Mouse (Mus musculus): ENCODE results near the gene Zfp646. TPM values are rescaled to one million over a fixed set of nuclear protein-coding genes. Genes with fewer than 3 reads are reported as not detected.
"Not testable (repeated sequence)": the region's sequence is repeated elsewhere in the genome, so short reads cannot be mapped to it uniquely, and the experiment has no call there.

The Zfp646 gene
- total RNA-seq, 2 experiments from 2014 or later: 50.2 to 55.8 TPM

DNA sequence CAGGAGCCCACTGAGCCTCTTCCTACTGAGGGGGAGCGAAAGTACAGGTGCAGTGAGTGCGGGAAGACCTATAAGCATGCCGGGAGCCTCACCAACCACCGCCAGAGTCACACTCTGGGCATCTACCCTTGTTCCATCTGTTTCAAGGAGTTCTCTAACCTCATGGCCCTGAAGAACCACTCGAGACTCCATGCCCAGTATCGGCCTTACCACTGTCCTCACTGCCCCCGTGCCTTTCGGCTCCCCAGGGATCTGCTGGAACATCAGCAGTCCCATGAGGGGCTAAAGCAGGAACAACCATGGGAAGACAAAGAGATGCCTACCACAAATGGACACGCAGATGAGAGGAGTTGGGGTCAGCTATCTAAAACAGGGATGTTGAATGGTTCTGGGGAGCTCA, 3.3 kb downstream of the Zfp646 start:
- no peak for DNase-seq (ENCODE audit: low spot score in 2 of 2)

- DNase-seq (ENCODE audit: low spot score in 2 of 2): no peak
Observed at GRCm38 (mm10) chr7:127880431-127880830, 4.4 kb downstream of the Zfp646 start.

DNA sequence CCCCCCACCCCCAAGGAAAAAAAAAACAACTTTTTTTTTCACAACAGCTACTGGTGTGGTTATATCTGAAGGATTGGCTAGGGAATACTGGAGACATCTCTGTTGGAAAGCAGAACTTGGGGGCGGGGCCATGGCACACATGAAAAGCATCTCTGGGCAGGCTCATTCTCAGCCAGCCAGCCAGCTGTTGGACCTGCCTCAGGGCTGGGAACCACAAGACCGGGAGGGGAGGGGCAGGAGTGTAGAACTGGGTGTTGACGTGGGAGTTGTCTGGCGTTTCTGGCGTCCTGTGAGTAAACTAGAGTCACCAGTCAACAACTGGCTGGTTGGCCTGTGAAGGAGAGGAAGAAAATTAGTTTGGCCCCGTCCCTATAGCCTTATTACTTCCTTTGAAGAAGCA, 9.9 kb downstream of the Zfp646 start:
- DNase-seq (ENCODE audit: low spot score in 2 of 2): no peak

DNA sequence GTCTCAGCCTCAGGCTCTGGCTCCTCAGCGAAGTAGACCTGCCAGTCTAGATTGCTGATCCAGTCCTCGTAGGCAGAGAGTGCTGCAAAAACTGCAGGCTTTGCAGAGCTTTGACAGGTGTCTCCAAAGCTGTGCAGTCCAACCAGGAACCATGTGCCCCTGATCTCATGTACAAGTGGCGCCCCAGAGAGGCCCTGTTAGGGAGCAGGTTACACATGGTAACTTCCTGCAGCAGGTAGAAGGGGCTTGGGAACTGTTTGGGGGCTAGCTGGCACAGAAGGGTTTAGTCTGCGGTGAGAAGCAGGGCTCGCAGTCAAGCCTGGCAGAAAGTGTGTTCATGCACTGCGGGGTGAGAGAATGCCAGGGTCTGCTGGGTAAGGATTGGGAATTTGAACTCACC, 10.5 kb downstream of the Zfp646 start:
- DNase-seq (ENCODE audit: low spot score in 2 of 2): no peak

DNA sequence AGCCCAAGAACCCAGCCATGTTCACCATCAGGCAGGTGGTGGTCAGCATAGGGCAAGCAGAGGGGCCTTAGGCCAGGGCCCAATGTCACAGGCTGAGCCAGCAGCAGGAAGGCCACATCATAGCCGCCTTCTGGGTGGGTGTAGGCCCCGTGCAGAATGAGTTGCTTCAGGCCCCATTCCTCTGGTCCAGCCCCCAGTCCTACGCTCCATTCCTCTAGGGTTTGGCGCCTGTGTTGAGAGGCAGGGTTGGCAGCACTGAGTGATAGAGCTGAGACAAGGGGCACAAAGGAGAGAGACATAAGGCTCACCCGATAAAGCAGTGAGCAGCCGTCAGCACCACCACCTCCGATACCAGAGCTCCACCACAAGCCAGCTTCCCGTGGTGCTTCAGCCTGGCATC, 11.2 kb downstream of the Zfp646 start:
- no peak for DNase-seq (ENCODE audit: low spot score in 2 of 2)

DNA sequence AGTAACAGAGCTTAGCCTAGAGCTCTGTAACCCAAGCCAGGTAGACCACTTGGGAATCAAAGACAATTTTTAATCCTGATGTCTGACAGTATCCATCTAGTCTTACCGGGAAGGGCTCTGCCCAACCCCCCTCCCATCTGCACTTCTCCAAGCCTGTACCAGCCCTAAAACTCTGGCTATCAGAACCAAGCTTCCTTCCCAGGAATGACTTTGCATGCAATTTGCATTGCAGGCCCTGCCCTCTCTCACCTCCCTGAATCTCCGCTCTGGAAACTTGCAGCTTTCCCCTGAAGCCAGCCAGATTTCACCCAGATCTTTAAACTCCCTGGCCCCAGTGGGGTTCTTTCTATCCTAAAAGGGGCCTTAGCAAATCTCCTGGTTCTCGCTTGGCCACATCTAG, 11.8 kb downstream of the Zfp646 start:
- DNase-seq (ENCODE audit: low spot score in 2 of 2): no peak

GRCm38 (mm10) chr7:127888821-127889220, 12.8 kb downstream of the Zfp646 start:
- no peak for DNase-seq (ENCODE audit: low spot score in 2 of 2)

DNA sequence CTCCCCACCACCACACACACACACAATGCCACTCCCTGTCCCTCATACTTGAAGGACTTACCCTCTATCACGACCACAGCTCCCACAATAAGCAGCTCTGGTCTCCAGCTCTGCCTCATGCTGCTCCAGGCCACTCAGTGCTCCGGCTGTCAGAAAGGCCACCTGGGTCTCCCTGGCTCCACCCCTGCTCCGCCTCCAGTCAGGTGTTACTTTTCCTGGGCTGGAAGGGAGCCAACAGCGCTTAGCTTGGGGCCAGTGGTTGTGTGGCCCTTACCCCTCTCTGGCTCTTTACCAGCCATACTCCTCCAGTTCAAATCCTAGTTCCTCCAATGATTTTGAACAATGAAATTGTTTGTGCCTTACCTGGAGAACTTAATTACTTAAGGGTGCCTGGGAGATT, 14.8 kb downstream of the Zfp646 start, which contains the start of gene Prss53:
Gene Prss53, minus strand, starts transcription at position 173 of the 400 bp plus-strand sequence.
- DNase-seq (ENCODE audit: low spot score in 2 of 2): no peak

DNA sequence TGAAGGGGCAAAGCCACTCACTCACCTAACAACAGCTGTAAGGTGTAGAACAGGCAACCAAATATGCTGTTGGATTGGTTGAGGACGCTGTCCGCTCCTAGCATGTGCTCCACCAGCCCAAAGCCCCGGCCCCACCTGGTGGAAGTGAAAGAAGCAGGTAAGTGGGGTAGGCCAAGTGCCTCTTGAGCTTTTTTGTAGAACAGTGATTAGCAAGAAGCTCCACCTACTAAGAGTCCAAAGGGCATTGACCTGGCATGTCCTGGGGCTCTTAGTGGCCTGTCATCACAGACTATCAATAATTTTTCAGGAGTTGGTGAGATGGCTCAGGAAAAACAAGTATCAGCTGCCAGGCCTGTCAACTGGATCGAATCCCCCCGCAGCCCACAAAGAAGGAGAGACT, 18.5 kb downstream of the Zfp646 start:
- no peak for DNase-seq (ENCODE audit: low spot score in 2 of 2)

DNA sequence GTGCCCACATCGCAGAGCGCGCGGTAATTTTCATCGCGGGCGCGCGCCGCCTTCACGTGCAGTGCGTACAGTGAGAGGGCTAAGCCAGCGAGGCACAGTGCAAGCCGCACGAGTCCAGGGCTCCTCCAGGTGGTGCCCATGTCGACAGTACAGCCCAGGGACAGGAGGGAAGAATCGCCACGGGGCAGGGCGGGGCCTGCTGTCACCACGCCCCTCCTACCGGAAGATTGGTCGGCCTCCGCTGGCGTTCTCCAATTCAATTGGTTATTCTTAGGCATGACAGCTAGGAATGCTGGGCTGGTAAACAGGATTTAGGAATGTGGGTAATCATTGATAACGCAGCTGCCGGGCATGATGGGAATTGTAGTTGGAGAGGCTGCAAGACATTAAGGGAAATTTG, 19.4 kb downstream of the Zfp646 start, which contains the start of the genes Gm21974 and Vkorc1:
Gene Gm21974, minus strand, starts transcription at position 13 of the 400 bp plus-strand sequence.
Gene Vkorc1, minus strand, starts transcription at position 176 of the 400 bp plus-strand sequence.
- peak; percentile 81 to 89 for DNase-seq (ENCODE audit: low spot score in 2 of 2)

DNA sequence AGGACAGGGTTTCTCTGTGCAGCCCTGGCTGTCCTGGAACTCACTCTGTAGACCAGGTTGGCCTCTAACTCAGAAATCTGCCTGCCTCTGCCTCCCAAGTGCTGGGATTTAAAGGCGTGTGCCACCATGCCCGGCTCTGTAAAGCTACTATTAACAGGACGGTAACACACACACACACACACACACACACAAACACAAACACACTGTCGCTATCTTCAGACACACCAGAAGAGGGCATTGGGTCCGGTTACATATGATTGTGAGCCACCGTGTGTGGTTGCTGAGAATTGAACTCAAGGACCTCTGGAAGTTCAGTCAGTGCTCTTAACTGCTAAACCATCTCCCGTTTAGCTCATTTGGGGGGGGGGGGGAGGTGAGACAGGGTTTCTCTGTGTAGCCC, 19.9 kb downstream of the Zfp646 start:
- DNase-seq (ENCODE audit: low spot score in 2 of 2): not testable (repeated sequence)

DNA sequence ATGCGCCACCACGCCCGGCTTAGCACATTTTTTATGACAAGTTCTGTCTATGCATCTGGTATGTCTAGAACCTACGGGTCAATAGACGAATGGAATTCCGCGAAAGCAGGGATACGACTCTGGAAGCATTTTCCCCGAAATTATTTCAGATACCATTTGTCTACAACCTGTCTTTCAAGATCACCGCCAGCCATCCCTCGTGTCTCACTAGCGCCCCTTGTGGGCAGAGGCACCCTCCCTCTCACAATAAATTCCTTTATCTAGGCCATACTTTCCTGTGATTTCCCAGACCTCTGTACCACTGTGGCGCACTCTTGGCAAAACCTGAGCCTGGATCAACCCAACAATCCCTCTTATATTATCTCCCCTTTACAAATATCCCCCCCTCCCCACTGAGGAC, 20.4 kb downstream of the Zfp646 start:
- no peak for DNase-seq (ENCODE audit: low spot score in 2 of 2)

DNA sequence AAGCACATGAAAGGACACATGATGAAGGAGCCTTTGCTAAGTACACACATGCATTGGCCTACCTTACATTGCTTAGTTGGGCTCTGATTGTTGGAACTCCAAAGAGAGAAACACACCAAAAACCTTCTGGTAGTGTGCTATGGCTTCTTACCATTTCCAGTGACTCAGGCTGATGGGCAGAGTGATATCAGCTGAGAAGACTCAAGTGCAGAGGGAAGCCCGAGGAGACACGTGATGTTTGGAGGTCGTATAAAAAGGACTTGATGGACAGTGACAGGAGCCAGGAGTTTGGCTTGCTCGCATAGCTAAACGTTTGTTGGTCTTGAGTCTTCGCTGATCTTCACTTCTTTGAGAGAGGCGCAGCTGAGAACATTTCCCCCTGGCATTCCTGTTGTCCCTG, 21.5 kb downstream of the Zfp646 start:
- no peak for DNase-seq (ENCODE audit: low spot score in 2 of 2)

DNA sequence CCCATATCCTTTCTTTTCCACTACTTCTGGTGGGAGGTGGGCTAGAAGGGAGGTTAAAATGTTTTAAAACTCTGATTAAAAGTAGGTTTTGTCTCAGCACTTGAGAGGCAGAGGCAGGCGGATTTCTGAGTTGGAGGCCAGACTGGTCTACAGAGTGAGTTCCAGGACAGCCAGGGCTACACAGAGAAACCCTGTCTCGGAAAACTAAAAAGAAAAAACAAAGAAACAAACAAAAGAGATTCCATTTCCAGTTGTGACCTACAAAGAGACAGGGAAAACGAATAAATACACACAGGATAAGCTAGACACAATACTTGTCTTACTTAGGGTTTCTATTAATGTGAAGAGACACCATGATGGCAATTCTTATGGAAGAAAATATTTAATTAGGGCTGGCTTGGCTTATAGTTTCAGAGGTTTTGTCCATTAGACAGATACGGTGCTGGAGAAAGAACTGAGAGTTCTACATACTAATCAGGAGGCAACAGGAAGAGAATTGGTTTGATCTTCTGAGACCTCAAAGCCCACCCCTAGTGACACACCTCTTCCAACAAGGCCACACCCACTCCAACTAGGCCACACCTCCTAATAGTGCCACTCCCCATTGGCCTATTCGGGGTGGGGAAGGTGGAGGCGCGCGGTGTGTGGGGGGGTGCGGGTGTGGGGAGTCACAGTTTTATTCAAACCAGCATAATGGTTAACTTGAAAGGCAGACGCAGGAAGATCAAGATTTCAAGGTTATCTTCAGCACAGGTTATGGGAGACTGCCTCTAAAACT, 22.3 kb downstream of the Zfp646 start:
- no peak for DNase-seq (ENCODE audit: low spot score in 2 of 2)

DNA sequence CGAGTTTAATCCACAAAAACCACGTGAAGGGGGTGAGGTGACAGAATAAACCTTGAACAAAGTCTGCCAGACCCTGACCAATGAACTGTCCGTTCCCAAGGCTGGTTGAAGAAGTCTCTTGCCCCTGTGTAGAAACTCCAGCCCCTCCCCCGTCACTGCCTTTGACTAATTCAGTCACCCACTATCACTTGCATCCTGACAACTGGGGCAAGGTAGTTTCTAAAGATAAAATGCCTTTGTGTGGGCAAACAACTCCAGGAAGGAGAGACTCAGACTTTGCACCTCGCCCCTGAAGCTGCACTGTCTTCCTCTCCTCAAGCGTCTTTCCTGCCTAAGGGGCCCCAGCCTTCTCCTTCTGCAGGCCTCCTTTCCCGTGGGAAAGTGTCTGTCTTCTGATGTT, 24.0 kb downstream of the Zfp646 start:
- no peak for DNase-seq (ENCODE audit: low spot score in 2 of 2)

DNA sequence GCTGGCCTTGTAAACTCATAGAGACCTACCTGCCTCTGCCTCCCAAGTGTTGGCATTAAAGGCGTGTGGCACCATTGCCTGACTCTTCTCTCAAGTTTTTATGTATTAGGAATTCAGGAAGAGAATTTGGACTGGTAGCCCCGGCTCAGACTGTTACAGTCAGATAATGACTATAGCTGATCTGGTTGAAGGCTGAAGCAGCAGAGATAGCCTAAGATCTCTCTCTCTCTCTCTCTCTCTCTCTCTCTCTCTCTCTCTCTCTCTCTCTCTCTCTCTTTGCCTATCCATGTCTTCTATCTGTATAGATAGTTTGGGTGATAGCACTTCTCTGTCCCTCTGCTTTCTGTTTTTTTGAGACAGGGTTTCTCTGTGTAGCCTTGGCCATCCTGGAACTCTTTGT, 25.8 kb downstream of the Zfp646 start:
- no peak for DNase-seq (ENCODE audit: low spot score in 2 of 2)

- DNase-seq (ENCODE audit: low spot score in 2 of 2): peak; percentile 52 to 62
Observed at GRCm38 (mm10) chr7:127903971-127904796, 28.2 kb downstream of the Zfp646 start, which contains the start of gene Bckdk. TSS of gene Bckdk (plus strand) at chr7:127904082.

GRCm38 (mm10) chr7:127907939-127908338, 31.9 kb downstream of the Zfp646 start:
- DNase-seq (ENCODE audit: low spot score in 2 of 2): no peak

DNA sequence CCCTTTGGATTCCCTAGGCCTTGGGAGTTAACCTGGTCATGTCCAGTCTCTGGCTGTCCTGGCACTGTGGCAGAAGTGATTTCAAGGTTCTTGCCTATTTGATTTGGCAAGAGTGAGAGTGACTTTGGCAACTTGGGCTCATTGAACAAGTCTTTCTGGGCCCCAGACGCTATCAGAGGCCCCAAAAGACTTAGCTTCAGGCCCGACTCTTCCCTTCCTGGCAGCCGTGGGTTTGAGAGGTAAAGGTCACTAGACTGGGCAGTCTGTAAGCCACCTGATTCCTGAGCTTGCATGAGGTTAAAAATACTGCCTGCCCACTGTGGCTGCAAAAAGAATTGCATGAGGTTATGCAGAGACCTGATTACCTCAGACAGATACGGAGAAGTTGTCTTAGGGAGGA, 32.6 kb downstream of the Zfp646 start:
- no peak for DNase-seq (ENCODE audit: low spot score in 2 of 2)

- DNase-seq (ENCODE audit: low spot score in 2 of 2): peak; percentile 76 to 86
Observed at GRCm38 (mm10) chr7:127912190-127912871, 36.3 kb downstream of the Zfp646 start, which contains the start of gene Kat8. TSS of gene Kat8 (plus strand) at chr7:127912516.

DNA sequence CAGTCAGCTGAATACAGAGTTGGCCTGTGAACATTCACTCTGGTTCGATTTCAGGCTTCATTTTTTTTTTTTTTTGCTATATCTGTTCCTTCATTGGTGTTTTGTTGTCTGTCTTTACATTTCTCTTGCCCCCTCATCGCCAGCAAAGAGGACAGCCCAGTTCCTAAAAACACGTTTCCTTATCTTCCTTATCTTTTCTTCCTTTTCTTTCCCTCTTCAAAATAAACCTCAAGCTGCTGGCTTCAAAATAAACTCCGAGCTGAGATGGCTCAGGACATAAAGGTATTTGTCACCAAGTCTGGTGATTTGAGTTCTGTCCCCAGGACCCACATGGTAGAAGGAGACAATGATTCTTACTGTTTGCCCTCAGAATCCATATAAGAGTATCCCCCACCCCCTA, 36.9 kb downstream of the Zfp646 start:
- DNase-seq (ENCODE audit: low spot score in 2 of 2): no peak

Measured in adrenal gland, postnatal 4 days (tissue).